Mouse (Mus musculus): ENCODE measurements around the gene Kdelr1. TPM values are rescaled to one million over a fixed set of nuclear protein-coding genes. Genes with fewer than 3 reads are reported as not detected.

The Kdelr1 gene
- polyA plus RNA-seq, 1 experiment from 2014 or later: 73.7 TPM

DNA sequence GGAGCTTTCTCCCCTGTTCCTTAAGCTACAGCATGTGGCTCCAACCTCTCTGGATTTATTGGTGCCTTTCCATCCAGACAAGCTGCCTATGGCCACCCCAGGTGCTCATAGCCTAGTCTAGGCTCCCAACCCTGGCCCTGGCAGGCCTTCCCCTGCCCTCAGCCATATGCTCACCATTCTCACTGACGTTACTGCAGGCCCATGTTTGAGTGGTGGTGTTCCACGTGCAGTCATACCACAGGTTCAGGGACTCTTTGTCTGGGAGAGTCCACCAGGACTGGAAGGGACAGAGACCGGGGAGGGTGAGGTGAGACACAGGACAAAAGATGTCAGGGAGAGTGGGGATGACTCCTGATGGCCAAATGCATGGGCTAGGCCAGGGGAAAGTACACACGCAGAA lies 47.2 kb downstream of the Kdelr1 start:
- peaks cover 65% of the 10 kb centered on the region for H3K4me1 ChIP-seq

GRCm38 (mm10) chr7:45920583-45921241 lies 48.1 kb downstream of the Kdelr1 start:
- no peak for ATAC-seq (ENCODE audit: low FRiP score, low read depth)
- peaks cover 9% of the 10 kb centered on the region for H3K36me3 ChIP-seq
- peaks cover 64% of the 10 kb centered on the region for H3K4me1 ChIP-seq
- peaks cover 8% of the 10 kb centered on the region; the same call in 1 of the 2 replicates for H3K9me3 ChIP-seq
- peak overlapping the region; percentile 75 for H3K9ac ChIP-seq
- peak overlapping the region; percentile 54 for H3K4me3 ChIP-seq
- no peaks in the 10 kb centered on the region for H3K27me3 ChIP-seq
- peak overlapping the region; percentile 75 for H3K4me2 ChIP-seq (replicated peaks)
- 37% methylated on average over 9 of the region's 9 CpGs for WGBS
- peak overlapping the region; percentile 94 for H3K27ac ChIP-seq

More for the DNA sequence above, 47.2 kb downstream of the Kdelr1 start:
- WGBS: 73% methylated on average over 4 of the region's 4 CpGs
- H3K4me2 ChIP-seq (replicated peaks): peak overlapping the region; percentile 75
- peak overlapping the region; percentile 94; the same call in 1 of the 2 replicates for H3K27ac ChIP-seq
- peaks cover 9% of the 10 kb centered on the region for H3K36me3 ChIP-seq
- no peak for ATAC-seq (ENCODE audit: low FRiP score, low read depth)
- H3K4me3 ChIP-seq: peak overlapping the region; percentile 54
- 0 out of 2 replicates have a peak, but pooled peaks cover under 1% of the 10 kb centered on the region for H3K9me3 ChIP-seq
- H3K27me3 ChIP-seq: no peaks in the 10 kb centered on the region
- H3K9ac ChIP-seq: peak overlapping the region; percentile 75

DNA sequence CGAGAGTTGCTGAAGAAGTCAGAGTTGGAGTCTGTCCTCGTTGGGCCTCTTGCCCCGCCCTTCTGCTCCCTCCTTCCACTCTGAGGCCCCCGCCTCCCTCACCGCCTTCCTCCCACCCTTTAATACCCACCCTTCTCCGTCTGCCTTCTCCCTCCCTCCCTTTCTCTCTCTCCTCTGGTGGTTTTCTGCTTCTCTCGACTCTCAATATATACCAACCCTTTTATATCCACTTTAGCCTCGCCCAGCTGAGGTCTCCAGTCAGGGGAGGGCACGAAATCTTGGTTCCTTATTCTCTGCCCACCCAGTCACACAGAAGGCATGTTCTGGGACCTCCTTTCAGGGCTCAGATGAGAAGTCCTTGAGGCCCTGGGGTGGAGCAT lies 48.7 kb downstream of the Kdelr1 start, which contains the start of gene Emp3:
Gene Emp3 (minus strand): TSS at position 163 of the 380 bp plus-strand sequence.
- Histone ChIP-seq H3K4me3 (peak within 1 kb of the TSS; percentile 54), H3K36me3 (peaks cover 9% of the 10 kb centered on the region), H3K9ac (peak within 1 kb of the TSS; percentile 75), H3K27me3 (no peaks in the 10 kb centered on the region), H3K4me1 (peaks cover 59% of the 10 kb centered on the region), H3K27ac (peak within 1 kb of the TSS; percentile 94), H3K9me3 (peaks cover 8% of the 10 kb centered on the region; the same call in 1 of the 2 replicates), H3K4me2 (replicated peaks) (peak within 1 kb of the TSS; percentile 75)
- ATAC-seq (ENCODE audit: low FRiP score, low read depth): peak; percentile 18; the same call in 1 of the 2 replicates
- 18% methylated on average over 9 of the region's 9 CpGs for WGBS

- H3K27me3 ChIP-seq: peaks cover 2% of the 10 kb centered on the region; the same call in 1 of the 2 replicates
- H3K4me3 ChIP-seq: peak overlapping the region; percentile 44; the same call in 1 of the 2 replicates
- peaks cover 52% of the 10 kb centered on the region for H3K4me1 ChIP-seq
- peak overlapping the region; percentile 94 for H3K27ac ChIP-seq
- H3K36me3 ChIP-seq: peaks cover 9% of the 10 kb centered on the region
- H3K9ac ChIP-seq: peak overlapping the region; percentile 46; the same call in 1 of the 2 replicates
- ATAC-seq (ENCODE audit: low FRiP score, low read depth): no peak
- 76% methylated on average over 12 of the region's 12 CpGs for WGBS
- H3K4me2 ChIP-seq (replicated peaks): peak overlapping the region; percentile 75
- peaks cover 8% of the 10 kb centered on the region; the same call in 1 of the 2 replicates for H3K9me3 ChIP-seq
Measured at GRCm38 (mm10) chr7:45921950-45922600, 49.5 kb downstream of the Kdelr1 start.

DNA sequence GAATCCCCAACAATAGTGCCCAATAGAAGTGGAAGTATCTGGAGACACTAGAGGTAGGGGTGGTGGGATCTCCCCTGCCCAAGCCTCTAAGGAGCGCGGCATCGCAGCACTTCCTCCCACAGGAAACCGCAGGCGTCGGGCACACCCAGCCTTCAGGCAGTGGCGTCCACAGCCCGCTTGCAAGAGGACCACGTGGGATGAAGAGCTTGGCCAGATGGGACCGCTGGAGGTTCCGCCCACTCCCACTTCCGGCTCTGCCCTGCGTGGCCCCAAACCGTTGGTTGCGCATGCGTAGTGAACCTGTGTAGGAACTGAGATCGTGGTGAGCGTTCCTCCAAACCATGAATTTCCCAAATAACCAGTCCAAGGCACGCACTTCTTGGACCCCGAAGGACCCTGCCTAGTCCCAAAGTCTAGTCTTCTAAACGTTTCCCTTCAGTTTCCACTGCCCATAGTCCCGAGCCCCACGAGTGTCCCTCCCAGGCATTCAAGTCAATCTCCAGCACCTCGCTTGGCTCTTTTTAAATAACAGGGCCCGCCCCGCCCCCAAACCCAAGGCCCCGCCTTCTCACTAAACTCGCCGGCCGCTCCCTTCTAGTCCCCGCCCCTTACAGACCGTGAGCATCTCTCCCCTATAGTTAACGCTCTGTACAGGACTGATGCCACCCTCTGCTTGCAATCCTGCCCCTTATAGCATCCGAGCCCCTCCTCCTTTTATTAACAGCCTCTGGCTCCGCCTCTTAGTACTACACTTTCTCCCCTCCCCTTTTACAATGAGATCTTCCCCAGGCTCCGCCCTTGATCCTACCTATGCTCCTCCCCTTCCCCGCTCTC lies 50.6 kb downstream of the Kdelr1 start:
- ATAC-seq (ENCODE audit: low FRiP score, low read depth): peak; percentile 84
- H3K4me3 ChIP-seq: peak overlapping the region; percentile 44
- peak overlapping the region; percentile 94 for H3K27ac ChIP-seq
- H3K36me3 ChIP-seq: peaks cover 7% of the 10 kb centered on the region
- under 1% methylated on average over 37 of the region's 37 CpGs for WGBS
- peaks cover 13% of the 10 kb centered on the region for H3K27me3 ChIP-seq
- H3K9me3 ChIP-seq: peaks cover 8% of the 10 kb centered on the region; the same call in 1 of the 2 replicates
- peak overlapping the region; percentile 53 for H3K9ac ChIP-seq
- peak overlapping the region; percentile 64 for H3K4me2 ChIP-seq (replicated peaks)
- H3K4me1 ChIP-seq: peaks cover 42% of the 10 kb centered on the region

- H3K36me3 ChIP-seq: peaks cover 4% of the 10 kb centered on the region
- H3K9me3 ChIP-seq: peaks cover 8% of the 10 kb centered on the region; the same call in 1 of the 2 replicates
- peak within 1 kb of the TSS; percentile 64 for H3K4me2 ChIP-seq (replicated peaks)
- H3K27ac ChIP-seq: peak within 1 kb of the TSS; percentile 94
- WGBS: 9% methylated on average over 24 of the region's 24 CpGs
- peak within 1 kb of the TSS; percentile 53 for H3K9ac ChIP-seq
- H3K4me3 ChIP-seq: peak within 1 kb of the TSS; percentile 44
- H3K4me1 ChIP-seq: peaks cover 40% of the 10 kb centered on the region
- peaks cover 16% of the 10 kb centered on the region for H3K27me3 ChIP-seq
- peak; percentile 21 for ATAC-seq (ENCODE audit: low FRiP score, low read depth)
Measured at GRCm38 (mm10) chr7:45923762-45924428, 51.3 kb downstream of the Kdelr1 start, which contains the start of gene Ccdc114. TSS of gene Ccdc114 (plus strand) at chr7:45924072.

DNA sequence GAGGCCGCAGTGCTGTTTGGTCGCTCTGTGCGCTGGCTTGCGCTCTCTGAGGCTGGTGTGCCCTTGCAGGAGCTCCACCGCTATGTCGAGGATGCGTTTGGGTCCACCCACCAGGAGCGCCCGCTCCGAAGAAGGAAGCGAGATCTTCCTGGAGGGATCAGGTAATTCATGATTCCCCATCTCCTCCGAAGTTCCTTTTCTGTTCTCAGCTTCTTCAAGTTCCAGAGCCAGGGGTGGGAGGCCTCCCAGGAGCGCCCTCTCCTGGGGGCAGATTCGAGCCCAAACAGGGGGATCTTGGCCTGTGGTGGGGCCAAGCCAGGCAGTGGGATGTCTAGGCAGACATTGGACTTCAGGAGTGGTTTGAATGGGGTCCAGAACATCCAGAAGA lies 51.9 kb downstream of the Kdelr1 start:
- Histone ChIP-seq H3K4me3 (peak overlapping the region; percentile 44), H3K4me1 (peaks cover 35% of the 10 kb centered on the region), H3K36me3 (no peaks in the 10 kb centered on the region), H3K4me2 (replicated peaks) (peak overlapping the region; percentile 64), H3K9me3 (peaks cover 8% of the 10 kb centered on the region; the same call in 1 of the 2 replicates), H3K27ac (peak overlapping the region; percentile 94; the same call in 1 of the 2 replicates), H3K27me3 (peaks cover 22% of the 10 kb centered on the region), H3K9ac (peak overlapping the region; percentile 8; the same call in 1 of the 2 replicates)
- ATAC-seq (ENCODE audit: low FRiP score, low read depth): no peak
- 13% methylated on average over 14 of the region's 14 CpGs for WGBS

GRCm38 (mm10) chr7:45928626-45929295 lies 56.2 kb downstream of the Kdelr1 start:
- Histone ChIP-seq H3K27ac (no peak overlapping the region), H3K36me3 (no peaks in the 10 kb centered on the region), H3K4me1 (no peaks in the 10 kb centered on the region), H3K4me3 (no peak overlapping the region), H3K27me3 (peaks cover 23% of the 10 kb centered on the region), H3K4me2 (replicated peaks) (peak overlapping the region; percentile 38), H3K9ac (no peak overlapping the region), H3K9me3 (peaks cover 17% of the 10 kb centered on the region; the same call in 1 of the 2 replicates)
- WGBS: 14% methylated on average over 19 of the region's 23 CpGs
- ATAC-seq (ENCODE audit: low FRiP score, low read depth): no peak

- no peak for ATAC-seq (ENCODE audit: low FRiP score, low read depth)
- 88% methylated on average over 1 of the region's 1 CpGs for WGBS
Measured at GRCm38 (mm10) chr7:45929688-45930087, 57.1 kb downstream of the Kdelr1 start.

More at GRCm38 (mm10) chr7:45929688-45930087, 57.1 kb downstream of the Kdelr1 start:
- Histone ChIP-seq H3K4me3 (no peak overlapping the region), H3K27me3 (peaks cover 23% of the 10 kb centered on the region), H3K27ac (no peak overlapping the region), H3K4me2 (replicated peaks) (no peak overlapping the region), H3K9ac (no peak overlapping the region), H3K9me3 (peaks cover 17% of the 10 kb centered on the region; the same call in 1 of the 2 replicates), H3K36me3 (no peaks in the 10 kb centered on the region), H3K4me1 (no peaks in the 10 kb centered on the region)
